Mouse (Mus musculus) gastrocnemius, adult 18-20 months (tissue): ENCODE measurements around the gene Nphs1. TPM values are rescaled to one million over a fixed set of nuclear protein-coding genes. Genes with fewer than 3 reads are reported as not detected.
A peak's percentile ranks its signal among the peaks of the same experiment; 100 is the strongest.
"Not testable (repeated sequence)": the region's sequence is repeated elsewhere in the genome, so short reads cannot be mapped to it uniquely, and the experiment has no call there.

Experiments used
- DNase-seq: peaks from one replicate; pipeline ENCODE4 v3.0.0; 2021; ENCODE audit warnings: low spot score
- total RNA-seq, 2 experiments: library from RNA; stranded (reverse); gene quantifications; 2 replicates each; pipeline ENCODE4 v1.2.3; 2021

Gene Nphs1
- total RNA-seq, 2 experiments from 2014 or later, result not detected

DNA sequence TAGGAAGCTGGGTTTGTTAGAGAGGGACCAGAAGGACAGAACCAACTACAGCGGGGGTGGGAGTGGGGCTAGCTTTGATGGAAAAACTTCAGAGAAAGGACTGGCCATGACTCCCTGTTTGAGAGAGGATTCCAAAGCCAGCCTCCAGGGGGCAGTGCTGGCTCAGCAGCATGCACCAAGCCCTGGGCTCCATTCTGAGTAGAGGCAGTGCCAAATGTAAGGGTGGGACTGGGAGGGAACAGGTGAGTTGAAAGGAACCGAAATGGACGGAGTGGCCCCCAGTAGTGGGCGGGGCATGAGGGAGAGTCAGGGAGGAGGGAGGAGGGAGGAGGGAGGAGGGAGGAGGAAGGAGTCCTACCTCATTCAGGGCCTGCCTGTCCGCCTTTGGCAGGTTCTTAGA, 17.4 kb upstream of the Nphs1 start:
- no peak for DNase-seq

GRCm38 (mm10) chr7:30443696-30444095, 14.4 kb upstream of the Nphs1 start:
- no peak for DNase-seq

DNA sequence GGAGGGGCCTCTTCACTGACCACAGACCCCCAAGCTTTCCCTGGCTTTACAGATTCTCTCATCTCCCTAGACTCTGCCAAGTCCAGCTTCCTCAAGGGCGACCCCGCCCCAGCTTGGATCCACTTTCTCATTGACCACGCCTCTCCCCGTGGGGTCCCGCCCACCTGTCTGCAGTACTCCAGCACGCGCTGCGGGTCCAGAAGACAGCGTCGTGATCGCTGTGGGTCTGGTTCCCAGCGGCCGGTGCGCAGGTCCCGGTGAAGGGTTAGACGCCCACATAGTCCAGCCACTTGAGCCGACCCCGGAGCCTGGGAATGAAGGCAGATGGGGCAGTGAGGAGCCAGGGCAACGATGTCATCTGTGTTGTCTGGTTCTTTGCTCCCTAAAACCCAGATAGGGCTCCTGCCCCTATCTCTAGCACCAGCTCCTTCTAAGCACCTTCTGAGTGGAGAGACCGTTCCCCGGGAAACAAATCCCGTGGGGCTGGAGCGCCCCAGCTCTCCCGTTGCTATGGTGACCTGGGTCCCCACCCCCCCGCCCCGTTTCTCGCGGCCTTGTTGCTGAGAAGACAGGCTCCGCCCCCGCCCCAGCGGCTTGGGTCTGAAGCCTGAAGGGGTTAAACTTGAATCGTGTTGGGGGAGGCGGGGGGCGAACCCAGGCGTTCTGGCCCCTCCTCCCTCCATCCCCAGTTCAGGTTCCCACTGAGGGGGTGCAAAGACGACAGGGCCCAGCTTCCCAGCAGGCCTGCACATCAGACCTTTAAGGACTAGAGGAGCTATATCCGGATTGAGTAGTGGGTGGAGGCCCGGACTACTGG, 13.8 kb upstream of the Nphs1 start:
- no peak for DNase-seq

- no peak for DNase-seq
Observed at GRCm38 (mm10) chr7:30444971-30445751, 13.0 kb upstream of the Nphs1 start, which contains the start of gene Aplp1. Gene Aplp1, minus strand, starts transcription at chr7:30445535.

GRCm38 (mm10) chr7:30450241-30450640, 7.9 kb upstream of the Nphs1 start:
- no peak for DNase-seq

GRCm38 (mm10) chr7:30453327-30453726, 4.8 kb upstream of the Nphs1 start:
- no peak for DNase-seq

GRCm38 (mm10) chr7:30453766-30454165, 4.3 kb upstream of the Nphs1 start:
- no peak for DNase-seq

DNA sequence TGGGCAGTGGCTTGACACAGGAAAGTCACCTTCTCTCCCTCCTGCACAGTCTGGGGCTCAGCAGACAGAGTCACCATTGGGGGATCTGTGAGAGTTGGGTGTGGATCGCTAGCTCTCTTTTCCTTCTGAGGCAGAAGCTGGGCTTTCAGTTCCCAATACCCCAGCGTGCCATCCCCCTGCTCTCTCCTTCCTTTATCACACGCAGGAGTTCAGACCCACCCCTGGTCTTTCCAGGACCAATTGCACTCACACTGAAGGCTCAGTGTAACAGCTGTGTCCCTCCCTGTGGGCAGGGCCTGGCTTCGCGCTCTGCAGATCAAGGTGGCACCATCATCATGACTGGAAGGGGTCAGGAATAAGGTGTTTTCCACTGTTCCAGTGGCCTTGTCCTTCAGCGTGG, 3.9 kb upstream of the Nphs1 start:
- DNase-seq, result no peak

DNA sequence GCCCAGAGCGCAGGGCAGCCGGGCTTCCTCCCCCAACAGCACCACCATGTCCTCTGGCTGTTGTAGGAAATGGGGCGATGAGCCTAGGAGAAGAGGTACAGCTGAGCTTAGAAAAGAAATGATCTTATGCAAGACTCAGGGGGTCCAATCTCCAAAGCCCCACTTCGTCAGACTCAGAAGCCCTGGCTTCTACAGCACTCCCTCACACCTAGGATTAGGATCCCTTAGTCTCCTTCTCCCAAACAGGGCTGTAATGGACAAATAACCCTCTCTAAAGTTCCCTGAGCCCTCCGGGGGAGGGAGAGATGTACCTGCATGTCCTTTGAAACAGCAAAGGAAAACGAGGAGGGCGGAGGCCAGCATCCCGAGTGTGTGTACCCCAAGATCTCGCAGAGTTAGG, 1.6 kb upstream of the Nphs1 start:
- DNase-seq, result no peak

- no peak for DNase-seq
Observed at GRCm38 (mm10) chr7:30456911-30457628, 1.0 kb upstream of the Nphs1 start.

DNA sequence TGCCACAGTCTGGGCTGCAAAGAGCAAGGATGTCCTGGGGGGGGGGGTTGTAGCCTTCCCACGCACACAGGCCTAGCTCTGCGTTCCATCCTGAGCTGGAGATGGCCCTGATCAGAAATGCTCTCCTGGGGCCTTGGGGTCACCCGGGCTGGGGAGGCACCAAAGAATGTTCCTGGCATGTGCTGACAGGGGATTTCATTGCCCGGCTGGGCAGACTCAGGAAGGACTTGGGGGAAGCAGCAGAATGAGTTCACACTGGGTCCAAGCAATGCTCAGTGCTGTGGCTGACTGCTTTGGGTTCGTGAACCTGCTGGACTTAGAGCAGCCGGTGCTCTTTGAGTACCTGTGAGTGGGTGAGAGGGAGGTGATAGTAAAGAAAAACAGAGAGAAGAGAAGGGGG, 1.4 kb downstream of the Nphs1 start:
- DNase-seq, result no peak

DNA sequence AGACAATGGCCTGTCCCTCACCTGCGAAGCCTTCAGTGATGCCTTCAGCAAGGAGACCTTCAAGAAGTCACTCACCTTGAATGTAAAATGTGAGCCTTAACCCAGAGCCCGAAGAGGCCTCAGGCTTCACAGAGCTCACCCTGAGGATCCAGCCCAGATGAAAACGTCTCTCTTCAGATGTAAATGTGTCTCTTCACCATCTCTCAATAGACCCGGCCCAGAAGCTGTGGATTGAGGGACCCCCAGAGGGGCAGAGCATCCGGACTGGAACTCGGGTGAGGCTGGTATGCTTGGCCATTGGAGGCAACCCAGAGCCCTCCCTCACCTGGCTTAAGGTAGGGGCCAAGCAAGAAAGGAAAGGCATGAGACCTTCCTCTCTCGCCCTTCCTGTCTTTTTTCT, 5.5 kb downstream of the Nphs1 start:
- no peak for DNase-seq

- no peak for DNase-seq
Observed at GRCm38 (mm10) chr7:30463996-30464395, 5.9 kb downstream of the Nphs1 start.

DNA sequence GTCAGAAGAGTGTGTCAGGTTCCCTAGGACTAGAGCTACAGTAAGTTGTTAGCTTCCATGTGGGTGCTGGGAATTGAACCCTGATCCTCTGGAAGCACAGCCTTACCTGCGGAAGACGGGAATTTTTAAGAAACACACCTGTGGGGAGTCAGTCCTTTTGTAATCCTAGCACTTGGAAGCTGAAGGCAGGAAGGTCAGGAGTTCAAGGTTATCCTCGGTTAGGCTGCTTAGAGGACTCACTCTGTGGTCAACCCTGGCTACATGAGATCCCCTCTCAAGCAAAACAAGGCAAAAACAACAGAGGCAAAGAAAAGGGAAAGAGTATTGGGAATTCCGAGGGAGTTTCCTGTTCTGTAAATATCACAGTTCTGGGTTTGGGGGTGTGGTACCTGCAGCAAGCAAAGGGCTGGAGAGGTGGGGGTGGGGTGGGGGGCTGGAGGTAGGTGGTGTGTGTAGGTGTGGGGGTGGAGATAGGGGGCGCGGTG, 6.7 kb downstream of the Nphs1 start:
- no peak for DNase-seq

DNA sequence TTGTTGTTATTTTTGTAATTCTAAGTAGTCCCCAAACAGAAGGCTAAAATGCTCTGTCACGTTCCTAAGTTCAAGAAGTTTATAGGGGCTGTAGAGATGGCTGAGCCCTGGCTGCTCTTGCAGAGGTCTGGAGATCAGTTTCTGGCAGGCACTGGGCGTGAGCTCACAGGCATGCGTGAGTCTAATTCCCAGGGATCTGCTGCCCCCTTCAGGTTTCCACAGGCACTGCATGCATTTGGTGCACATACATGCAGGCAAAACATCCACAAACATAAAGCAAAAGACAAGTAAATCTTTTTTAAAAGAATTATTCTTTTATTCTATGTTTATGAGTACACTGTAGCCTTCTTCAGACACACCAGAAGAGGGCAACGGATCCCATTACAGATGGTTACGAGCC, 14.3 kb downstream of the Nphs1 start:
- no peak for DNase-seq

GRCm38 (mm10) chr7:30474999-30475398, 16.9 kb downstream of the Nphs1 start:
- no peak for DNase-seq

- not testable (repeated sequence) for DNase-seq
Observed at GRCm38 (mm10) chr7:30476136-30476535, 18.0 kb downstream of the Nphs1 start.

- no peak for DNase-seq
Observed at GRCm38 (mm10) chr7:30477415-30478381, 19.6 kb downstream of the Nphs1 start.

DNA sequence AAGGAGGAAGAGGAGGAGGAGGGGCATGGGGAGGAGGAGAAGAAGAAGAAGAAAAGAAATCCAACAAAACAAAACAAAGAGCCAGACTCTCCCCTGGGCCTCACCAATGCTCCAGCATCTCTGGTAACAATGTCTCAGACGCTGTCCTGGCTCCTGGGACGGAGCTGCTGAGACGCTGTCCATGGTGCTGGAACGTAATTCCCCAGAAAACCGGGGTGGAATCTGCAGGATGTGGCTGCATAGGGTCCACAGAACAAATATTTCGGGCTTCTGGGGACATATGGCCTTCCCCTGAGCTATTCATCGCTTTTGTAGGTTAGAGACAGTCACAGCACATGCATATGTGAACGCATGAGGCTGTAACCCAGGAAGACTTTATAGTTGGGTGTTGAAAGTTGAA, 26.1 kb downstream of the Nphs1 start:
- DNase-seq, result no peak

- peak; percentile 24 for DNase-seq
Observed at GRCm38 (mm10) chr7:30490251-30490956, 32.3 kb downstream of the Nphs1 start.
